17 mouse cellular contexts compared by ENCODE assay signal in the genomic region with DNA sequence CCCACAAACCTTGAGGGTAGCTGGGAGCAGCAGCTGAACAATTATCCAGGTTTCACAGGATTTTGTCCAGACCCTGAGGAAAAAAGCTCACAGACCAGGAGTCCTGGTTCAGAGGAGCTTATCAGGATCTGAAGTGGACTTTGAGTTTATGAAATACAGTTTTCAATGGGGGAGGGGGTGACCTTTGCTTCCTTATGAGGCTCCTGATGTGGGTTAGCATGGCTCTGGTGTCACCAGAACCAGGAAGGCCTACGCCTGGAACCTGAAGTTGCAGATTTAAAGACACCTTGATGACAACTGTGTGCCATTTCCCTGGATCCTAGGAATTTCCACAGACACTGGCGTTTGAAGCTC.
A peak's percentile ranks its signal among the peaks of the same experiment; 100 is the strongest.
DNase-seq lines count a peak whose midpoint lies in the region; ATAC-seq and TF ChIP-seq lines count a peak whose summit lies in the region.
"Had no signal": no experiment of that assay in that cellular context is flagged by ENCODE, and none has a peak within 500 bp of the region (broad histone marks: within the 10 kb centered on the region; RNA-seq: fewer than 3 reads in every experiment).

No protein-coding gene starts in this region.

- H3K4me1 ChIP-seq in midbrain, embryonic 10.5 days, result peaks cover 25% of the 10 kb centered on the region
- peaks cover 5% of the 10 kb centered on the region; the same call in 1 of the 2 replicates for H3K4me1 ChIP-seq in midbrain, postnatal 0 days (ENCODE audit: insufficient read depth, low read length)
- H3K4me1 ChIP-seq in hindbrain, embryonic 16.5 days (ENCODE audit: control insufficient read depth, insufficient read depth, low read depth, low read length), result no peaks in the 10 kb centered on the region
- H3K4me1 ChIP-seq in midbrain, embryonic 13.5 days (replicated peaks), result peaks cover 24% of the 10 kb centered on the region
- no peaks in the 10 kb centered on the region for H3K4me1 ChIP-seq in stomach, postnatal 0 days (replicated peaks; ENCODE audit: control insufficient read depth, insufficient read depth)
- H3K4me1 ChIP-seq in heart, embryonic 10.5 days, result no peaks in the 10 kb centered on the region
- H3K4me1 ChIP-seq: heart, embryonic 13.5 days; liver, embryonic 15.5 days had no signal

- H3K4me3 ChIP-seq in midbrain, embryonic 10.5 days, result no peak overlapping the region; the same call in 1 of the 2 replicates
- H3K4me3 ChIP-seq in midbrain, postnatal 0 days (ENCODE audit: low read depth, low read length), result no peak overlapping the region
- H3K4me3 ChIP-seq in hindbrain, embryonic 16.5 days (ENCODE audit: low read length), result no peak overlapping the region
- H3K4me3 ChIP-seq in midbrain, embryonic 13.5 days (replicated peaks), result no peak overlapping the region
- no peak overlapping the region for H3K4me3 ChIP-seq in stomach, postnatal 0 days (ENCODE audit: low read depth, low read length)
- no peak overlapping the region for H3K4me3 ChIP-seq in heart, embryonic 10.5 days
- H3K4me3 ChIP-seq: embryonic facial prominence, embryonic 10.5 days; heart, embryonic 13.5 days; liver, embryonic 15.5 days had no signal

- H3K9ac ChIP-seq in midbrain, postnatal 0 days (replicated peaks; ENCODE audit: low read length, poor library complexity, severe bottlenecking), result no peak overlapping the region
- H3K9ac ChIP-seq in hindbrain, embryonic 16.5 days (ENCODE audit: low read depth, low read length), result no peak overlapping the region
- no peak overlapping the region for H3K9ac ChIP-seq in midbrain, embryonic 13.5 days (replicated peaks)
- H3K9ac ChIP-seq in stomach, postnatal 0 days (ENCODE audit: low read length), result no peak overlapping the region
- H3K9ac ChIP-seq: heart, embryonic 13.5 days; liver, embryonic 15.5 days had no signal

- 84% methylated on average over 2 of the region's 2 CpGs for whole genome bisulfite sequencing in midbrain, embryonic 10.5 days
- 67% methylated on average over 2 of the region's 2 CpGs for WGBS in midbrain, postnatal 0 days
- 74% methylated on average over 2 of the region's 2 CpGs for WGBS in hindbrain, embryonic 16.5 days
- WGBS in midbrain, embryonic 13.5 days, result 62% methylated on average over 2 of the region's 2 CpGs
- 86% methylated on average over 2 of the region's 2 CpGs for WGBS in stomach, postnatal 0 days
- WGBS in heart, embryonic 10.5 days, result 82% methylated on average over 2 of the region's 2 CpGs

- H3K27ac ChIP-seq in midbrain, embryonic 10.5 days (replicated peaks), result peak overlapping the region; percentile 81
- H3K27ac ChIP-seq in midbrain, postnatal 0 days (ENCODE audit: low read depth, low read length), result no peak overlapping the region
- peak overlapping the region; percentile 19; the same call in 1 of the 2 replicates for H3K27ac ChIP-seq in hindbrain, embryonic 16.5 days (ENCODE audit: low read depth, low read length)
- peak overlapping the region; percentile 72 for H3K27ac ChIP-seq in midbrain, embryonic 13.5 days
- H3K27ac ChIP-seq in stomach, postnatal 0 days (replicated peaks), result no peak overlapping the region
- H3K27ac ChIP-seq in heart, embryonic 10.5 days, result no peak overlapping the region
- H3K27ac ChIP-seq: heart, embryonic 13.5 days; kidney, postnatal 0 days; liver, embryonic 15.5 days had no signal

- ATAC-seq in midbrain, postnatal 0 days (ENCODE audit: low FRiP score), result no peak
- no peak for ATAC-seq in hindbrain, embryonic 16.5 days
- no peak for ATAC-seq in midbrain, embryonic 13.5 days
- ATAC-seq in stomach, postnatal 0 days (ENCODE audit: low FRiP score, low TSS enrichment), result no peak; the same call in 1 of the 2 replicates

- no peak overlapping the region for H3K4me2 ChIP-seq in midbrain, postnatal 0 days (ENCODE audit: low read depth, low read length, poor library complexity, severe bottlenecking)
- no peak overlapping the region for H3K4me2 ChIP-seq in hindbrain, embryonic 16.5 days (ENCODE audit: low read length)
- no peak overlapping the region for H3K4me2 ChIP-seq in midbrain, embryonic 13.5 days (replicated peaks)
- H3K4me2 ChIP-seq in stomach, postnatal 0 days (replicated peaks; ENCODE audit: low read depth), result no peak overlapping the region
- H3K4me2 ChIP-seq: heart, embryonic 13.5 days; liver, embryonic 15.5 days had no signal

- no peaks in the 10 kb centered on the region for H3K27me3 ChIP-seq in midbrain, embryonic 10.5 days (ENCODE audit: low read depth, poor library complexity, severe bottlenecking)
- H3K27me3 ChIP-seq in midbrain, postnatal 0 days (ENCODE audit: insufficient read depth, low read length), result no peaks in the 10 kb centered on the region
- H3K27me3 ChIP-seq in hindbrain, embryonic 16.5 days (replicated peaks; ENCODE audit: control insufficient read depth, insufficient read depth, low read length), result no peaks in the 10 kb centered on the region
- H3K27me3 ChIP-seq in midbrain, embryonic 13.5 days, result no peaks in the 10 kb centered on the region
- no peaks in the 10 kb centered on the region for H3K27me3 ChIP-seq in stomach, postnatal 0 days (ENCODE audit: control insufficient read depth, insufficient read depth, low read length)
- H3K27me3 ChIP-seq in heart, embryonic 10.5 days (ENCODE audit: insufficient read depth, poor library complexity, severe bottlenecking), result no peaks in the 10 kb centered on the region
- H3K27me3 ChIP-seq: heart, embryonic 13.5 days; liver, embryonic 15.5 days had no signal

- TF ChIP-seq CTCF in midbrain, postnatal 0 days (IDR thresholded peaks at IDR 0.05), result no peak
- no peak for TF ChIP-seq CTCF in stomach, postnatal 0 days (IDR thresholded peaks at IDR 0.05; ENCODE audit: low read depth)

- H3K36me3 ChIP-seq in midbrain, embryonic 10.5 days, result no peaks in the 10 kb centered on the region
- no peaks in the 10 kb centered on the region for H3K36me3 ChIP-seq in midbrain, postnatal 0 days (ENCODE audit: insufficient read depth, low read length)
- no peaks in the 10 kb centered on the region for H3K36me3 ChIP-seq in hindbrain, embryonic 16.5 days (ENCODE audit: control insufficient read depth, insufficient read depth, low read length)
- no peaks in the 10 kb centered on the region for H3K36me3 ChIP-seq in midbrain, embryonic 13.5 days
- no peaks in the 10 kb centered on the region for H3K36me3 ChIP-seq in stomach, postnatal 0 days (ENCODE audit: control insufficient read depth, insufficient read depth, low read length)
- H3K36me3 ChIP-seq in heart, embryonic 10.5 days, result no peaks in the 10 kb centered on the region
- H3K36me3 ChIP-seq: embryonic facial prominence, embryonic 10.5 days; heart, embryonic 13.5 days; liver, embryonic 15.5 days had no signal

- DNase-seq in midbrain, embryonic 10.5 days (ENCODE audit: low spot score), result peak; percentile 11
- no peak for DNase-seq in midbrain, postnatal 0 days (ENCODE audit: low spot score)
- peak; percentile 16 for DNase-seq in stomach, postnatal 0 days (ENCODE audit: low spot score)
- no peak for DNase-seq in heart, embryonic 10.5 days (ENCODE audit: low spot score)
- no peak for DNase-seq in gastrocnemius, postnatal 25 days
- DNase-seq in Muller cell, postnatal 12 days (ENCODE audit: inconsistent ontology term), result no peak
- DNase-seq: adrenal gland, postnatal 10 days; cerebellum, postnatal 25 days; gastrocnemius, postnatal 14 days; layer of hippocampus, adult 9-11 months; lung, postnatal 36 days had no signal

- H3K9me3 ChIP-seq in midbrain, embryonic 10.5 days (replicated peaks), result no peaks in the 10 kb centered on the region
- no peaks in the 10 kb centered on the region for H3K9me3 ChIP-seq in midbrain, postnatal 0 days (ENCODE audit: low read length)
- no peaks in the 10 kb centered on the region for H3K9me3 ChIP-seq in hindbrain, embryonic 16.5 days (ENCODE audit: control insufficient read depth, low read length)
- H3K9me3 ChIP-seq in midbrain, embryonic 13.5 days, result no peaks in the 10 kb centered on the region
- no peaks in the 10 kb centered on the region for H3K9me3 ChIP-seq in stomach, postnatal 0 days (ENCODE audit: control insufficient read depth, low read length)
- H3K9me3 ChIP-seq in heart, embryonic 10.5 days, result no peaks in the 10 kb centered on the region
- H3K9me3 ChIP-seq: embryonic facial prominence, embryonic 10.5 days; heart, embryonic 13.5 days; liver, embryonic 15.5 days had no signal

- TF ChIP-seq EP300 in stomach, postnatal 0 days (optimal IDR thresholded peaks at IDR 0.05), result no peak

Comparison
In these comparisons a context has a peak if more than half of its experiments do, and no peak if none do; other contexts are left out.
1. DNase-seq: peak in midbrain, embryonic 10.5 days (single experiment) and stomach, postnatal 0 days (single experiment); none in midbrain, postnatal 0 days (single experiment), heart, embryonic 10.5 days (single experiment), gastrocnemius, postnatal 25 days (single experiment) and Muller cell, postnatal 12 days (single experiment).
2. H3K27ac ChIP-seq: peak in midbrain, embryonic 10.5 days (single experiment), hindbrain, embryonic 16.5 days (single experiment) and midbrain, embryonic 13.5 days (single experiment); none in midbrain, postnatal 0 days (single experiment), stomach, postnatal 0 days (single experiment) and heart, embryonic 10.5 days (single experiment).